Mouse (Mus musculus) kidney, postnatal 10 days (tissue): ENCODE results near the gene Kat6b.
"Not testable (repeated sequence)": the region's sequence is repeated elsewhere in the genome, so short reads cannot be mapped to it uniquely, and the experiment has no call there.

Experiments used
- DNase-seq: peaks from one replicate; pipeline ENCODE4 v3.0.0; 2021; ENCODE audit warnings: mixed read lengths

Kat6b gene

GRCm38 (mm10) chr14:21670422-21671006 lies 189.3 kb downstream of the Kat6b start:
- not testable (repeated sequence) for DNase-seq

GRCm38 (mm10) chr14:21673100-21673499 lies 191.9 kb downstream of the Kat6b start:
- DNase-seq: no peak

GRCm38 (mm10) chr14:21674471-21674870 lies 193.2 kb downstream of the Kat6b start:
- DNase-seq: peak; percentile 28

GRCm38 (mm10) chr14:21676223-21676622 lies 195.0 kb downstream of the Kat6b start:
- no peak for DNase-seq

GRCm38 (mm10) chr14:21678509-21679285 lies 197.5 kb downstream of the Kat6b start:
- DNase-seq: peak; percentile 76

- peak; percentile 68 for DNase-seq
Observed at GRCm38 (mm10) chr14:21679631-21680201, 198.5 kb downstream of the Kat6b start.

GRCm38 (mm10) chr14:21682681-21683129 lies 201.5 kb downstream of the Kat6b start:
- DNase-seq: peak; percentile 76

- no peak for DNase-seq
Observed at GRCm38 (mm10) chr14:21683834-21684233, 202.6 kb downstream of the Kat6b start.

- DNase-seq: no peak
Observed at GRCm38 (mm10) chr14:21685411-21686146, 204.3 kb downstream of the Kat6b start.

- peak; percentile 44 for DNase-seq
Observed at GRCm38 (mm10) chr14:21686376-21687279, 205.4 kb downstream of the Kat6b start.

GRCm38 (mm10) chr14:21691070-21691469 lies 209.8 kb downstream of the Kat6b start:
- DNase-seq: no peak

GRCm38 (mm10) chr14:21695020-21695419 lies 213.8 kb downstream of the Kat6b start:
- no peak for DNase-seq

- no peak for DNase-seq
Observed at GRCm38 (mm10) chr14:21696186-21696830, 215.1 kb downstream of the Kat6b start.

GRCm38 (mm10) chr14:21702691-21703090 lies 221.5 kb downstream of the Kat6b start:
- DNase-seq: no peak

- peak; percentile 35 for DNase-seq
Observed at GRCm38 (mm10) chr14:21703255-21703654, 222.0 kb downstream of the Kat6b start.

- DNase-seq: no peak
Observed at GRCm38 (mm10) chr14:21705462-21705861, 224.2 kb downstream of the Kat6b start.

GRCm38 (mm10) chr14:21706759-21707571 lies 225.7 kb downstream of the Kat6b start:
- peak; percentile 36 for DNase-seq

GRCm38 (mm10) chr14:21709545-21709944 lies 228.3 kb downstream of the Kat6b start:
- DNase-seq: no peak

- no peak for DNase-seq
Observed at GRCm38 (mm10) chr14:21711231-21711630, 230.0 kb downstream of the Kat6b start.

GRCm38 (mm10) chr14:21714486-21714885 lies 233.3 kb downstream of the Kat6b start, which contains the start of gene Dupd1:
Dupd1 (minus strand) TSS chr14:21714576.
- DNase-seq: no peak
